Mouse (Mus musculus) brain, embryonic 14.5 days (tissue): ENCODE measurements around the gene Pde6b. TPM values are rescaled to one million over a fixed set of nuclear protein-coding genes. Genes with fewer than 3 reads are reported as not detected.

ENCODE experiments used
- DNase-seq: peaks from one replicate; pipeline ENCODE4 v3.0.0-alpha.2; 2011; ENCODE audit warnings: low read depth
- CTCF ChIP-seq: fragments of 200-500 bp; IDR thresholded peaks from 2 replicates; pipeline ENCODE4 v1.5.1; 2012; ENCODE audit warnings: inconsistent platforms, mild to moderate bottlenecking, moderate library complexity, borderline replicate concordance; ENCODE audit not compliant: insufficient read depth, insufficient read length; ENCODE audit errors: extremely low read depth
- POLR2A ChIP-seq: fragments of 200-500 bp; IDR thresholded peaks from 2 replicates; pipeline ENCODE4 v1.6.1; 2012; ENCODE audit warnings: mild to moderate bottlenecking, inconsistent platforms, borderline replicate concordance; ENCODE audit not compliant: poor library complexity, insufficient read depth, insufficient read length, severe bottlenecking; ENCODE audit errors: extremely low read depth
- polyA plus RNA-seq: library from polyadenylated mRNA; depleted of rRNA; stranded (reverse); fragments of >200 nt; gene quantifications from 2 replicates; pipeline ENCODE4 v1.2.3, GENCODE M21; 2012; rRNA removed

Gene Pde6b
- polyA plus RNA-seq, 1 experiment: not detected

- DNase-seq: no peak
- TF ChIP-seq POLR2A: no peak
- TF ChIP-seq CTCF: no peak
These were observed 85.5 kb downstream of the Pde6b start for GRCm38 (mm10) chr5:108473737-108474136.

GRCm38 (mm10) chr5:108475977-108476376, 87.8 kb downstream of the Pde6b start:
- DNase-seq: no peak
- TF ChIP-seq POLR2A (no peak), CTCF (no peak)

Other genes with a start within 250 kb of the Pde6b start
- 35.8 and 38.2 TPM in 2 replicates for gene Dr1, start 119.5 kb upstream of the Pde6b start, polyA plus RNA-seq
- 5.8 and 6.0 TPM in 2 replicates for gene Pigg, start 75.8 kb upstream of the Pde6b start, polyA plus RNA-seq
- 10.4 and 13.5 TPM in 2 replicates for gene Gm42517, start 20.5 kb upstream of the Pde6b start, polyA plus RNA-seq
- gene Atp5k, start 46.1 kb downstream of the Pde6b start, polyA plus RNA-seq: 119 and 156 TPM in 2 replicates
- gene Mfsd7a, start 60.5 kb downstream of the Pde6b start, polyA plus RNA-seq: 0.55 and 0.60 TPM in 2 replicates
- gene Pcgf3, start 72.8 kb downstream of the Pde6b start, polyA plus RNA-seq: 35.9 and 48.4 TPM in 2 replicates
- 10.8 and 31.1 TPM in 2 replicates for gene Cplx1, start 161.6 kb downstream of the Pde6b start, polyA plus RNA-seq
- gene Gak, start 241.4 kb downstream of the Pde6b start, polyA plus RNA-seq: 62.7 and 68.3 TPM in 2 replicates
- gene Tmem175, start 241.4 kb downstream of the Pde6b start, polyA plus RNA-seq: 32.6 and 39.4 TPM in 2 replicates